ENCODE assay signal across 10 mouse cellular contexts in genomic region chr2:112822721-112823120, GRCm38 (mm10).
A peak's percentile ranks its signal among the peaks of the same experiment; 100 is the strongest.
DNase-seq lines count a peak whose midpoint lies in the region; ATAC-seq and TF ChIP-seq lines count a peak whose summit lies in the region.
"Had no signal": no experiment of that assay in that cellular context is flagged by ENCODE, and none has a peak within 500 bp of the region (broad histone marks: within the 10 kb centered on the region; RNA-seq: fewer than 3 reads in every experiment).

No protein-coding gene starts in this region.

- H3K27me3 ChIP-seq in forebrain, embryonic 16.5 days (replicated peaks; ENCODE audit: control insufficient read depth, insufficient read depth, low read length): no peaks in the 10 kb centered on the region
- no peaks in the 10 kb centered on the region for H3K27me3 ChIP-seq in forebrain, embryonic 10.5 days (ENCODE audit: poor library complexity, severe bottlenecking)
- no peaks in the 10 kb centered on the region for H3K27me3 ChIP-seq in CH12.LX (replicated peaks)
- H3K27me3 ChIP-seq: liver, embryonic 13.5 days had no signal

- H3K4me1 ChIP-seq in forebrain, embryonic 16.5 days (replicated peaks; ENCODE audit: control insufficient read depth, insufficient read depth, low read length): no peaks in the 10 kb centered on the region
- H3K4me1 ChIP-seq in forebrain, embryonic 10.5 days: peaks cover 2% of the 10 kb centered on the region; the same call in 1 of the 2 replicates
- no peaks in the 10 kb centered on the region for H3K4me1 ChIP-seq in CH12.LX (ENCODE audit: control insufficient read depth in 1 of 2, insufficient read depth in 2 of 2)
- H3K4me1 ChIP-seq: liver, embryonic 13.5 days had no signal

- no peak overlapping the region for H3K4me3 ChIP-seq in forebrain, embryonic 16.5 days (replicated peaks; ENCODE audit: low read length)
- no peak overlapping the region for H3K4me3 ChIP-seq in forebrain, embryonic 10.5 days
- no peak overlapping the region for H3K4me3 ChIP-seq in layer of hippocampus, adult 2 months
- H3K4me3 ChIP-seq in CH12.LX (replicated peaks in 1 of 3; ENCODE audit: low read depth in 2 of 3, low read length in 2 of 3, poor library complexity in 1 of 3): no peak overlapping the region
- H3K4me3 ChIP-seq: liver, embryonic 13.5 days had no signal

- peak; percentile 15; the same call in 1 of the 2 replicates for ATAC-seq in forebrain, embryonic 16.5 days

- dilution Hi-C loops in CH12.LX (cut with MboI; ENCODE audit: extremely low pct_ligation_motif_present, extremely low pct_unique_long_range_greater_than_20kb, low sequenced_read_pairs): no loop called here

- peak; percentile 48 for TF ChIP-seq CTCF in layer of hippocampus, adult 2 months (conservative IDR thresholded peaks at IDR 0.05)
- peak in 1 of 2 experiments; percentile 35; a peak in 2 of 4 replicates for TF ChIP-seq CTCF in CH12.LX (conservative IDR thresholded peaks at IDR 0.05 in 1 of 2, IDR thresholded peaks at IDR 0.05 in 1 of 2; ENCODE audit: low read depth in 2 of 2, low read length in 2 of 2)

- no peak overlapping the region for H3K27ac ChIP-seq in forebrain, embryonic 16.5 days (ENCODE audit: low read length)
- H3K27ac ChIP-seq in forebrain, embryonic 10.5 days: no peak overlapping the region
- H3K27ac ChIP-seq in layer of hippocampus, adult 2 months: peak overlapping the region; percentile 29; the same call in 1 of the 2 replicates
- H3K27ac ChIP-seq in CH12.LX (ENCODE audit: insufficient read depth, low read depth): no peak overlapping the region
- H3K27ac ChIP-seq: liver, embryonic 13.5 days had no signal

- no peaks in the 10 kb centered on the region for H3K79me2 ChIP-seq in CH12.LX (replicated peaks; ENCODE audit: control insufficient read depth, extremely low read depth, insufficient read depth, poor library complexity, severe bottlenecking)

- no peak for TF ChIP-seq POLR2A in CH12.LX (IDR thresholded peaks at IDR 0.05; ENCODE audit: low read depth, low read length)

- no peaks in the 10 kb centered on the region for H3K9me3 ChIP-seq in forebrain, embryonic 16.5 days (ENCODE audit: control insufficient read depth, low read length)
- no peaks in the 10 kb centered on the region for H3K9me3 ChIP-seq in forebrain, embryonic 10.5 days
- no peaks in the 10 kb centered on the region for H3K9me3 ChIP-seq in CH12.LX (replicated peaks; ENCODE audit: low read length)
- H3K9me3 ChIP-seq: liver, embryonic 13.5 days had no signal

- no peak for TF ChIP-seq EP300 in CH12.LX (IDR thresholded peaks at IDR 0.05; ENCODE audit: low read length)

- H3K9ac ChIP-seq in forebrain, embryonic 16.5 days (replicated peaks; ENCODE audit: low read depth, low read length): no peak overlapping the region
- no peak overlapping the region for H3K9ac ChIP-seq in CH12.LX (ENCODE audit: insufficient read depth, low read depth)
- H3K9ac ChIP-seq: liver, embryonic 13.5 days had no signal

- in situ Hi-C loops in CH12.LX (cut with MboI; ENCODE audit: low pct_ligation_motif_present, low pct_unique_long_range_greater_than_20kb, low sequenced_read_pairs): no loop called here

- no peak for DNase-seq in forebrain, embryonic 10.5 days (ENCODE audit: extremely low spot score, low spot score)
- DNase-seq in layer of hippocampus, adult 2 months (ENCODE audit: low spot score in 2 of 2): no peak
- no peak for DNase-seq in layer of hippocampus, adult 11-12 months (ENCODE audit: low spot score)
- no peak for DNase-seq in CH12.LX (ENCODE audit: extremely low read depth)
- DNase-seq in mesoderm, embryonic 11.5 days (ENCODE audit: low read depth, low spot score): peak; percentile 14
- DNase-seq in adrenal gland, postnatal 36 days: no peak
- no peak for DNase-seq in gastrocnemius, postnatal 10 days
- DNase-seq: heart, postnatal 14 days; liver, embryonic 13.5 days had no signal

- no peaks in the 10 kb centered on the region for H3K36me3 ChIP-seq in forebrain, embryonic 16.5 days (ENCODE audit: control insufficient read depth, insufficient read depth)
- H3K36me3 ChIP-seq in forebrain, embryonic 10.5 days (replicated peaks): no peaks in the 10 kb centered on the region
- no peaks in the 10 kb centered on the region for H3K36me3 ChIP-seq in CH12.LX (replicated peaks in 1 of 2; ENCODE audit: control insufficient read depth in 1 of 2, insufficient read depth in 1 of 2, low read length in 1 of 2)
- H3K36me3 ChIP-seq: liver, embryonic 13.5 days had no signal

- no peak overlapping the region for H3K4me2 ChIP-seq in forebrain, embryonic 16.5 days (ENCODE audit: low read length)
- H3K4me2 ChIP-seq in CH12.LX (ENCODE audit: insufficient read depth, low read depth, poor library complexity, severe bottlenecking): no peak overlapping the region
- H3K4me2 ChIP-seq: liver, embryonic 13.5 days had no signal

- 24% methylated on average over 3 of the region's 3 CpGs for WGBS in forebrain, embryonic 16.5 days
- 51% methylated on average over 3 of the region's 3 CpGs for whole genome bisulfite sequencing in forebrain, embryonic 10.5 days

- TF ChIP-seq RAD21 in CH12.LX (IDR thresholded peaks at IDR 0.05; ENCODE audit: low read depth, low read length): peak; percentile 42

TF ChIP-seq in CH12.LX, 34 proteins besides CTCF, POLR2A, EP300 and RAD21:
- TF ChIP-seq CHD1 (IDR thresholded peaks at IDR 0.05; ENCODE audit: low read depth, low read length) (no peak), ELF1 (IDR thresholded peaks at IDR 0.05; ENCODE audit: low read depth, low read length) (no peak), SMC3 (IDR thresholded peaks at IDR 0.05; ENCODE audit: low read depth, low read length) (peak; percentile 39)
